Mouse (Mus musculus) stomach, postnatal 0 days (tissue): ENCODE measurements around the gene Cct3. TPM values are rescaled to one million over a fixed set of nuclear protein-coding genes. Genes with fewer than 3 reads are reported as not detected.
A peak's percentile ranks its signal among the peaks of the same experiment; 100 is the strongest.
"Not testable (repeated sequence)": the region's sequence is repeated elsewhere in the genome, so short reads cannot be mapped to it uniquely, and the experiment has no call there.

ENCODE experiments used
- ATAC-seq: fragments of 200-750 bp; cut with Nextera tagmentation; 2 replicates; pipeline ENCODE4 v1.8.0; 2017; ENCODE audit not compliant: low FRiP score, low TSS enrichment
- DNase-seq: peaks from one replicate; pipeline ENCODE4 v3.0.0-alpha.2; 2016; ENCODE audit warnings: low spot score
- H3K27ac ChIP-seq: fragments of 300-500 bp; sonication (generic); replicated peaks from 2 replicates; pipeline ENCODE4 v1.5.1; 2014; ENCODE audit warnings: mild to moderate bottlenecking, control low read depth
- H3K27me3 ChIP-seq: fragments of 300-500 bp; sonication (generic); 2 replicates; pipeline ENCODE4 v1.6.1; 2014; ENCODE audit warnings: low read length; ENCODE audit not compliant: control insufficient read depth, insufficient read depth
- H3K36me3 ChIP-seq: fragments of 300-500 bp; sonication (generic); 2 replicates; pipeline ENCODE4 v1.6.1; 2014; ENCODE audit warnings: low read length, mixed read lengths; ENCODE audit not compliant: control insufficient read depth, insufficient read depth
- H3K4me1 ChIP-seq: fragments of 300-500 bp; sonication (generic); replicated peaks from 2 replicates; pipeline ENCODE4 v1.6.1; 2014; ENCODE audit warnings: antibody characterized with exemption; ENCODE audit not compliant: control insufficient read depth, insufficient read depth
- H3K4me2 ChIP-seq: fragments of 300-500 bp; sonication (generic); replicated peaks from 2 replicates; pipeline ENCODE4 v1.6.1; 2014; ENCODE audit warnings: low read depth, mild to moderate bottlenecking, control low read depth, moderate library complexity
- H3K4me3 ChIP-seq: fragments of 300-500 bp; sonication (generic); 2 replicates; pipeline ENCODE4 v1.5.1; 2014; ENCODE audit warnings: low read depth, low read length, control low read depth
- H3K9ac ChIP-seq: fragments of 300-500 bp; sonication (generic); 2 replicates; pipeline ENCODE4 v1.6.1; 2014; ENCODE audit warnings: mild to moderate bottlenecking, low read length, control low read depth, mixed read lengths
- H3K9me3 ChIP-seq: fragments of 300-500 bp; sonication (generic); 2 replicates; pipeline ENCODE4 v1.6.1; 2016; ENCODE audit warnings: low read length; ENCODE audit not compliant: control insufficient read depth
- CTCF ChIP-seq: IDR thresholded peaks from 2 replicates; pipeline ENCODE4 v1.5.1; 2016; ENCODE audit warnings: antibody characterized with exemption, low read depth, mild to moderate bottlenecking, moderate library complexity
- EP300 ChIP-seq: optimal IDR thresholded peaks from 2 replicates; pipeline ENCODE3; 2016; ENCODE audit warnings: antibody characterized with exemption
- WGBS: fragments of 180-500 bp; shearing (Covaris S2); extraction: QIAGEN DNeasy Blood & Tissue Kit; methylation state at CpG from one replicate; pipeline ENCODE4 v1.1.7; 2014; 5-methylcytosine and 5-hydroxymethylcytosine counted together
- polyA plus RNA-seq: library from polyadenylated mRNA; unstranded; fragments of >200 nt; fragmentation: Nextera tagmentation; extraction: Ambion mirVana; gene quantifications from 2 replicates; pipeline ENCODE4 v1.2.1, GENCODE M21; 2015

Gene Cct3
- polyA plus RNA-seq, 1 experiment from 2014 or later, result 233 TPM

GRCm38 (mm10) chr3:88361612-88362313, 64.8 kb downstream of the Cct3 start:
- no peak for TF ChIP-seq EP300
- no peak for TF ChIP-seq CTCF
- no peaks in the 10 kb centered on the region for H3K27me3 ChIP-seq
- 75% methylated on average over 2 of the region's 2 CpGs for WGBS
- H3K27ac ChIP-seq, result no peak overlapping the region
- H3K36me3 ChIP-seq, result peaks cover 46% of the 10 kb centered on the region
- no peak overlapping the region for H3K9ac ChIP-seq
- no peak overlapping the region for H3K4me3 ChIP-seq
- H3K9me3 ChIP-seq, result no peaks in the 10 kb centered on the region
- peaks cover 3% of the 10 kb centered on the region; the same call in 1 of the 2 replicates for H3K4me1 ChIP-seq
- no peak overlapping the region for H3K4me2 ChIP-seq
- no peak for DNase-seq
- no peak for ATAC-seq

DNA sequence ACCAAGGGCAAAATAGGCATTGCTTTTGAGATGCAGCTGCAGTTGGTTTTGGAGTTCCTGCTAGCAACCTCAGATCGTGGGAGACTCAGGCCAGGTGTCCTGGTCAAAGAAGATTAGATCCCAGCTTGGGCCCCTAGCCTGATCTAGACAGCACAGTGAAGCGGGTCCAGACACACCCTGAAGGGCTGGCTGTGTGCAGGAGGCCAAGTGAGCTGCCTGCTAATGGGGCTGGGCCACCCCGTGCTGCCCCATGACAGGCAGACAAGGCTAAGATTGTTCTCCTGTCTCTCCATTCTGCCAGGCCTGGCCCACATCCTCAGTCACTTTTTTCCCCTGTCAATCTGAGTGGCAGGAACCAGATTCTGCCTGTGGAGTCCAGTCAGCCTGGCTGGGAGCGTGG, 66.8 kb downstream of the Cct3 start:
- TF ChIP-seq CTCF, result no peak
- no peak for TF ChIP-seq EP300
- DNase-seq, result no peak
- WGBS, result 45% methylated on average over 4 of the region's 4 CpGs
- H3K4me2 ChIP-seq, result no peak overlapping the region
- H3K4me1 ChIP-seq, result peaks cover 3% of the 10 kb centered on the region; the same call in 1 of the 2 replicates
- no peak overlapping the region; the same call in 1 of the 2 replicates for H3K4me3 ChIP-seq
- ATAC-seq, result 0 out of 2 replicates have a peak, but pooled peaks have one; percentile 13
- peak overlapping the region; percentile 20; the same call in 1 of the 2 replicates for H3K27ac ChIP-seq
- peaks cover 34% of the 10 kb centered on the region for H3K36me3 ChIP-seq
- H3K27me3 ChIP-seq, result no peaks in the 10 kb centered on the region
- no peak overlapping the region for H3K9ac ChIP-seq
- no peaks in the 10 kb centered on the region for H3K9me3 ChIP-seq

- Histone ChIP-seq H3K4me1 (peaks cover 3% of the 10 kb centered on the region; the same call in 1 of the 2 replicates), H3K27me3 (no peaks in the 10 kb centered on the region), H3K4me2 (peak within 1 kb of the TSS; percentile 51), H3K4me3 (peak within 1 kb of the TSS; percentile 30), H3K9me3 (no peaks in the 10 kb centered on the region), H3K27ac (peak within 1 kb of the TSS; percentile 20; the same call in 1 of the 2 replicates), H3K9ac (peak within 1 kb of the TSS; percentile 50; the same call in 1 of the 2 replicates), H3K36me3 (peaks cover 27% of the 10 kb centered on the region)
- TF ChIP-seq EP300 (no peak), CTCF (no peak)
- WGBS, result 3% methylated on average over 16 of the region's 16 CpGs
- ATAC-seq (peak; percentile 50; the same call in 1 of the 2 replicates), DNase-seq (peak; percentile 81)
These were observed 67.4 kb downstream of the Cct3 start, which contains the start of gene Paqr6 for GRCm38 (mm10) chr3:88364337-88364736. Gene Paqr6 (plus strand): TSS chr3:88364584.

DNA sequence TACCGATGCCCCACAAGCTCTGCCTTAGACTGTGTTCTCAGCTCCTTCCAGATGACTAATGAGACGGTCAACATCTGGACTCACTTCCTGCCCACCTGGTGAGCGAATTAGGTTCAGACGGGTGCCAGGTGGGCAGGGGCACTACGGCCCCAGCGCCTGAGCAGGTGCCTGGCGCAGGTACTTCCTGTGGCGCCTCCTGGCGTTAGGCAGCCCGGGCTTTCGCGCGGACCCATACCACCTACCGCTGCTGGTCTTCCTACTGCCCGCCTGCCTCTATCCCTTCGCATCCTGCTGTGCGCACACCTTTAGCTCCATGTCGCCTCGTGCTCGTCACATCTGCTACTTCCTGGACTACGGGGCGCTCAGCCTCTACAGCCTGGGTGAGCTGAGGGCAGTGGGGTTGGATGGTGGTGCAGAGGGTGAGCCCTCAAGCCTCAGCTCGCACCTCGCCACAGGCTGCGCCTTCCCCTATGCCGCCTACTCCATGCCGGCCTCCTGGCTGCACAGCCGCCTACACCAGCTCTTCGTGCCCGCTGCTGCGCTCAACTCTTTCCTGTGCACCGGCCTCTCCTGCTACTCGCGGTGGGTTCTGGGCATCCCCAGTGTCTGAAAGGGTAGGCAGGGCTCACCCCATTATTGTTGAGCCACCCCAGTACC, 68.9 kb downstream of the Cct3 start:
- 51% methylated on average over 34 of the region's 34 CpGs for whole genome bisulfite sequencing

GRCm38 (mm10) chr3:88366830-88367428, 70.0 kb downstream of the Cct3 start:
- not testable (repeated sequence) for H3K9me3 ChIP-seq, H3K4me1 ChIP-seq, H3K4me2 ChIP-seq, H3K36me3 ChIP-seq, H3K4me3 ChIP-seq, H3K9ac ChIP-seq, H3K27me3 ChIP-seq, H3K27ac ChIP-seq
- DNase-seq (peak; percentile 64), ATAC-seq (peak; percentile 70)
- 4% methylated on average over 16 of the region's 22 CpGs for WGBS

More for the DNA sequence above, 68.9 kb downstream of the Cct3 start:
- Histone ChIP-seq H3K9ac (no peak overlapping the region), H3K4me1 (peaks cover 3% of the 10 kb centered on the region; the same call in 1 of the 2 replicates), H3K4me3 (no peak overlapping the region), H3K4me2 (no peak overlapping the region), H3K9me3 (no peaks in the 10 kb centered on the region), H3K36me3 (peaks cover 14% of the 10 kb centered on the region; the same call in 1 of the 2 replicates), H3K27me3 (no peaks in the 10 kb centered on the region), H3K27ac (no peak overlapping the region)
- ATAC-seq (no peak), DNase-seq (no peak)
- TF ChIP-seq EP300 (no peak), CTCF (peak; percentile 15; the same call in 1 of the 2 replicates)

DNA sequence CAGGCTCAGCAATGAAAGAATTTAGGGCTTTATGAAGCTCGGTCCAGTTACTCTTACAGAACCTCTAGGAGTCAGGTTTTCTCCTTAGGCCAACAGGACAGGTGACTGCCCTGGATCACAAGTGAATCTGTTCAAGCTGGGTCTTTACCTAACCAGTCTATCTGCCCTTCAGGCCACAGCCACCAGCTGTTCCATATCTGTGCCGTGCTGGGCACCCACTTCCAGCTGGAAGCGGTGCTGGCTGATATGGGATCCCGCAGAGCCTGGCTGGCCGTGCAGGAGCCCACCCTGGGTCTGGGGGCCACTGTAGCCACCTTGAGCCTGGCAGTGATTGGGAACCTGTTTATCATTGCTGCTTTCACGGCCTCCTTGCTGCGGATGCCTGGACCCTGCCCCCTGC, 70.6 kb downstream of the Cct3 start:
- H3K4me1 ChIP-seq, H3K27me3 ChIP-seq, H3K36me3 ChIP-seq, ATAC-seq, H3K9me3 ChIP-seq, H3K27ac ChIP-seq, H3K9ac ChIP-seq, H3K4me2 ChIP-seq, H3K4me3 ChIP-seq, DNase-seq: not testable (repeated sequence)
- WGBS, result 42% methylated on average over 3 of the region's 7 CpGs

GRCm38 (mm10) chr3:88368511-88368910, 71.6 kb downstream of the Cct3 start:
- not testable (repeated sequence) for H3K36me3 ChIP-seq, H3K4me2 ChIP-seq, H3K27me3 ChIP-seq, H3K4me1 ChIP-seq, DNase-seq, H3K9me3 ChIP-seq, ATAC-seq, H3K9ac ChIP-seq, H3K4me3 ChIP-seq, H3K27ac ChIP-seq
- 86% methylated on average over 7 of the region's 7 CpGs for WGBS
